Mouse (Mus musculus) forebrain, embryonic 11.5 days (tissue): ENCODE results near the gene Il13. TPM values are rescaled to one million over a fixed set of nuclear protein-coding genes. Genes with fewer than 3 reads are reported as not detected.

Experiments used
- ATAC-seq: fragments of 200-750 bp; cut with Nextera tagmentation; replicated peaks from 2 replicates; pipeline ENCODE4 v1.8.0; 2017; ENCODE audit warnings: moderate TSS enrichment; ENCODE audit not compliant: low FRiP score
- DNase-seq: peaks from one replicate; pipeline ENCODE4 v3.0.0-alpha.2; 2017; ENCODE audit warnings: low spot score
- H3K27ac ChIP-seq: fragments of 300-500 bp; sonication (generic); 2 replicates; pipeline ENCODE4 v1.5.1; 2014; ENCODE audit warnings: low read depth, low read length
- H3K27me3 ChIP-seq: fragments of 300-500 bp; sonication (generic); 2 replicates; pipeline ENCODE4 v1.6.1; 2014; ENCODE audit warnings: mild to moderate bottlenecking, low read length, mixed read lengths; ENCODE audit not compliant: control insufficient read depth, insufficient read depth
- H3K36me3 ChIP-seq: fragments of 300-500 bp; sonication (generic); 2 replicates; pipeline ENCODE4 v1.6.1; 2014; ENCODE audit warnings: mild to moderate bottlenecking, low read length, moderate library complexity, mixed read lengths; ENCODE audit not compliant: control insufficient read depth, insufficient read depth
- H3K4me1 ChIP-seq: fragments of 300-500 bp; sonication (generic); replicated peaks from 2 replicates; pipeline ENCODE4 v1.6.1; 2014; ENCODE audit warnings: low read length, mixed read lengths; ENCODE audit not compliant: control insufficient read depth, insufficient read depth
- H3K4me2 ChIP-seq: fragments of 300-500 bp; sonication (generic); 2 replicates; pipeline ENCODE4 v1.6.1; 2014; ENCODE audit warnings: low read depth, mild to moderate bottlenecking, low read length, moderate library complexity, mixed read lengths; ENCODE audit not compliant: severe bottlenecking
- H3K4me3 ChIP-seq: fragments of 300-500 bp; sonication (generic); 2 replicates; pipeline ENCODE4 v1.5.1; 2014; ENCODE audit warnings: low read depth, low read length
- H3K9ac ChIP-seq: fragments of 300-500 bp; sonication (generic); 2 replicates; pipeline ENCODE4 v1.6.1; 2014; ENCODE audit warnings: low read length
- H3K9me3 ChIP-seq: fragments of 300-500 bp; sonication (generic); 2 replicates; pipeline ENCODE4 v1.6.1; 2016; ENCODE audit warnings: low read length, mixed read lengths; ENCODE audit not compliant: control insufficient read depth
- WGBS: fragments of 180-500 bp; shearing (Covaris S2); extraction: QIAGEN DNeasy Blood & Tissue Kit; methylation state at CpG from one replicate; pipeline ENCODE4 v1.1.7; 2014; 5-methylcytosine and 5-hydroxymethylcytosine counted together
- polyA plus RNA-seq: library from polyadenylated mRNA; unstranded; fragments of >200 nt; fragmentation: Nextera tagmentation; extraction: Ambion mirVana; gene quantifications from 2 replicates; pipeline ENCODE4 v1.2.1, GENCODE M21; 2014

The Il13 gene
- polyA plus RNA-seq, 1 experiment from 2014 or later, result not detected

DNA sequence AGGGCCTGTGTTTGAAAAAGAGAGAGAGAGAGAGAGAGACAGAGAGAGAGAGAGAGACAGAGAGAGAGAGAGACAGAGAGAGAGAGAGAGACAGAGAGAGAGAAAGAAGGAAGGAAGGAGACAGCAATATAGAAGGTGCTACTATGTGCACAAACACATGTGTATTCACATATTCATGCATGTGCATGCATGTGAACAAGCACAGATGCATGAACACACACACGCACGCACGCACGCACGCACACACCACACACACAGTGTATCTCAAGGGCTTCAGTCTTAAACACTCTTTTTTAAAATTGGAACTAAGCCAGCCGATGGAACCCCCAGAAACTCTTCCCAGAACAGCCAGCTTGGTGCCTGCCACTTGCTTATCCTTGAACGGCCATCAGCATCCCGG lies 18.9 kb downstream of the Il13 start:
- Histone ChIP-seq H3K36me3 (no peaks in the 10 kb centered on the region), H3K4me1 (no peaks in the 10 kb centered on the region), H3K4me2 (no peak overlapping the region), H3K9me3 (no peaks in the 10 kb centered on the region), H3K27ac (no peak overlapping the region), H3K27me3 (no peaks in the 10 kb centered on the region), H3K9ac (no peak overlapping the region), H3K4me3 (no peak overlapping the region)
- DNase-seq (no peak), ATAC-seq (no peak)
- 97% methylated on average over 8 of the region's 8 CpGs for WGBS

DNA sequence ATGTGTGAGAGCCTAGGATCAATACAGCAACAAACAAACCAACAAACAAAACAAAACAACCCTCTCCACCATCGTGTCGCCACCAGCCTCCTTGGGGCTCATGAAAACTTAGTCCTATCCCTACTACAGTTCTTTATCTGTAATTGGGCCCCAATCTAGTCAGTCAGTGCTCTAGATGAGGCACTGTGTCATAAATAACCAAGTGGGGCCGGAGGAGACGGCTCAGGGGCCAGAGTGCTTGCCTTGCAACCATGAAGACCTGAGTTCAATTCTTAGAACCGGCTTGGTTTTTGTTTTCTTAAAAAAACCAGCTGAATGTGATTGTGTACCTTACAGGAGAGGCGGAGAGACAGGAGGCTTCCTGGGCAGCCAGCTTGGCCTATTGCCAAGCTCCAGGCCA lies 19.3 kb downstream of the Il13 start:
- Histone ChIP-seq H3K27ac (no peak overlapping the region), H3K4me3 (no peak overlapping the region), H3K4me2 (no peak overlapping the region), H3K9ac (no peak overlapping the region), H3K27me3 (no peaks in the 10 kb centered on the region), H3K36me3 (no peaks in the 10 kb centered on the region), H3K9me3 (no peaks in the 10 kb centered on the region), H3K4me1 (no peaks in the 10 kb centered on the region)
- ATAC-seq, result no peak
- DNase-seq, result no peak
- WGBS, result 78% methylated on average over 6 of the region's 6 CpGs

GRCm38 (mm10) chr11:53609672-53610071 lies 24.8 kb downstream of the Il13 start:
- Histone ChIP-seq H3K4me3 (no peak overlapping the region), H3K4me2 (no peak overlapping the region), H3K36me3 (no peaks in the 10 kb centered on the region), H3K9ac (no peak overlapping the region), H3K9me3 (no peaks in the 10 kb centered on the region), H3K27ac (no peak overlapping the region), H3K4me1 (no peaks in the 10 kb centered on the region; the same call in 1 of the 2 replicates), H3K27me3 (no peaks in the 10 kb centered on the region)
- 89% methylated on average over 3 of the region's 3 CpGs for WGBS
- ATAC-seq (no peak), DNase-seq (no peak)

- Histone ChIP-seq H3K4me2 (no peak overlapping the region), H3K9ac (no peak overlapping the region), H3K4me3 (no peak overlapping the region), H3K27me3 (no peaks in the 10 kb centered on the region), H3K36me3 (no peaks in the 10 kb centered on the region), H3K9me3 (no peaks in the 10 kb centered on the region), H3K27ac (no peak overlapping the region), H3K4me1 (no peaks in the 10 kb centered on the region; the same call in 1 of the 2 replicates)
- ATAC-seq (no peak), DNase-seq (no peak)
- WGBS, result 79% methylated on average over 6 of the region's 6 CpGs
Observed at GRCm38 (mm10) chr11:53609231-53609630, 25.3 kb downstream of the Il13 start.

DNA sequence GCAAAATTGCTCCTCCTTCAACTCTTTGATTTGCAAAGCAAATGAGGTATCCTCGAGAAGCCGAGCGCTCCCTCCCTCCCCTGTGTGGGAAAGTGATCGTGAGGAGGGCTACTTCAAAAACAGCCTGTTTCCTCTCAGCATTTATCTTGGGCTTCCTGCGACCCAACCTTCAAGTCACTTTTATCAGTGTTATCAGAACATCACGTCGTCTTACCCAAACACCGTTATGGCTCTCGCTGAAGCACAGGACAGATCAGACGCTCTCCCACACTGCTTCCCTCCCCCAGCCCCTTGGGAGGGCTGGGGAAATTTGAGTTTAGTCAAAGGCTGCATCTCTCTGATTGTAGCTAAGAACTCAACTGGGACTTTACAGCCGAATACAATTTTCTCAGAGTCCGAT lies 28.9 kb downstream of the Il13 start:
- 0 out of 2 replicates have a peak overlapping the region, but pooled peaks have one; percentile 28 for H3K4me2 ChIP-seq
- DNase-seq (no peak), ATAC-seq (no peak)
- H3K27ac ChIP-seq, result no peak overlapping the region
- H3K4me3 ChIP-seq, result no peak overlapping the region
- 14% methylated on average over 12 of the region's 12 CpGs for WGBS
- H3K4me1 ChIP-seq, result no peaks in the 10 kb centered on the region; the same call in 1 of the 2 replicates
- no peak overlapping the region for H3K9ac ChIP-seq
- no peaks in the 10 kb centered on the region for H3K9me3 ChIP-seq
- H3K36me3 ChIP-seq, result no peaks in the 10 kb centered on the region; the same call in 1 of the 2 replicates
- H3K27me3 ChIP-seq, result no peaks in the 10 kb centered on the region

DNA sequence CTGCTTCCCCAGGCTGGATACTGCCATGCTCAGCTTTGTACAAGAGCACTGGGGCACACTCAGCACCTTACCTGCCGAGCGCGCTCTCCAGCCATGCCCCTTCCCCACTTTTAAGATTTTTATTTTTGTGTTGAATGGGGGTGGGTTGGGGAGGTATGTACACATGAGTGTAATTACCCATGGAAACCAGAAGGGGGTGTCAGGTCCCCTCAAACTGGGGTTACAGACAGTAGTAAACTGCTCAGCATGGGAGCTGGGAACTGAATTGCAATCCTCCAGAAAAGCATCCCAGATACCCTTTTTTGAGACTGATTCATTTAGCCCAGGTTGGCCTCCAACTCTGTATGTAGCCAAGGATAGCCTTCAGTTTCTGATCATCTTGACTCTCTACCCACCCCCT lies 29.5 kb downstream of the Il13 start:
- 85% methylated on average over 3 of the region's 3 CpGs for WGBS
- Histone ChIP-seq H3K27ac (no peak overlapping the region), H3K9me3 (no peaks in the 10 kb centered on the region), H3K4me3 (no peak overlapping the region), H3K4me2 (no peak overlapping the region), H3K4me1 (no peaks in the 10 kb centered on the region; the same call in 1 of the 2 replicates), H3K9ac (no peak overlapping the region), H3K27me3 (no peaks in the 10 kb centered on the region), H3K36me3 (no peaks in the 10 kb centered on the region; the same call in 1 of the 2 replicates)
- DNase-seq (no peak), ATAC-seq (no peak)

- H3K9ac ChIP-seq, result no peak overlapping the region
- H3K36me3 ChIP-seq, result peaks cover 11% of the 10 kb centered on the region; the same call in 1 of the 2 replicates
- ATAC-seq, result no peak
- H3K4me3 ChIP-seq, result no peak overlapping the region
- H3K27me3 ChIP-seq, result no peaks in the 10 kb centered on the region
- no peaks in the 10 kb centered on the region for H3K9me3 ChIP-seq
- no peaks in the 10 kb centered on the region for H3K4me1 ChIP-seq
- H3K27ac ChIP-seq, result no peak overlapping the region
- 91% methylated on average over 5 of the region's 5 CpGs for WGBS
- H3K4me2 ChIP-seq, result no peak overlapping the region
- DNase-seq, result no peak
Observed at GRCm38 (mm10) chr11:53591116-53591515, 43.4 kb downstream of the Il13 start.

DNA sequence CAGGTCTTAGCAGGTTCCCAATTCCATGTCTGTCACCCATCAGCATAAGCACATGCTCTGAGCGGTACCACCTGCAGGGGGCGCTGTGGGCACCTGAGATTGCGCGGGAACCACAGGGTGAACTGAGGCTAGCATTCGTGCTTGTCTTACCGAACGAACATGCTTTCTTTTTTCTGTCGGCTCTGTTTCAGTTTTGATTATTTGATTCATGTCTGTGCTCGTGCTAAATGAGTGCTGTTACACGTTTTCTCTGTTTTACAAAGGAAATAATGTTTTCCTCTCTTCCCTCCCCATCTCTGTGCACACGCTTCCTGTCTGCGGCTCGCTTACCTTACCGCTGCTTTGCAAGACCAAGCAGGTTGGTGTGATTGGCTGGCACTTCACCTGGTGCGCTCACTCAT lies 44.1 kb downstream of the Il13 start:
- H3K27me3 ChIP-seq, result no peaks in the 10 kb centered on the region
- 42% methylated on average over 15 of the region's 15 CpGs for WGBS

GRCm38 (mm10) chr11:53588279-53588678 lies 46.2 kb downstream of the Il13 start:
- DNase-seq, result no peak
- Histone ChIP-seq H3K9me3 (no peaks in the 10 kb centered on the region), H3K4me2 (no peak overlapping the region), H3K4me3 (no peak overlapping the region), H3K36me3 (peaks cover 6% of the 10 kb centered on the region; the same call in 1 of the 2 replicates), H3K27ac (no peak overlapping the region), H3K27me3 (no peaks in the 10 kb centered on the region), H3K9ac (no peak overlapping the region), H3K4me1 (no peaks in the 10 kb centered on the region)
- 88% methylated on average over 8 of the region's 8 CpGs for WGBS
- no peak for ATAC-seq

More for the DNA sequence above, 44.1 kb downstream of the Il13 start:
- H3K4me1 ChIP-seq, result no peaks in the 10 kb centered on the region
- H3K36me3 ChIP-seq, result peaks cover 11% of the 10 kb centered on the region; the same call in 1 of the 2 replicates
- no peak overlapping the region for H3K27ac ChIP-seq
- no peaks in the 10 kb centered on the region for H3K9me3 ChIP-seq
- no peak overlapping the region for H3K4me3 ChIP-seq
- H3K9ac ChIP-seq, result no peak overlapping the region
- peak; percentile 82 for DNase-seq
- no peak for ATAC-seq
- no peak overlapping the region for H3K4me2 ChIP-seq
